Mouse (Mus musculus) intestine, postnatal 0 days (tissue): Measurements from ENCODE around the gene Mrps17. TPM values are rescaled to one million over a fixed set of nuclear protein-coding genes. Genes with fewer than 3 reads are reported as not detected.

ENCODE experiments used
- ATAC-seq: fragments of 200-750 bp; cut with Nextera tagmentation; 2 replicates; pipeline ENCODE4 v1.8.0; 2017; ENCODE audit warnings: mild to moderate bottlenecking, moderate TSS enrichment, moderate library complexity
- H3K27ac ChIP-seq: fragments of 300-500 bp; sonication (generic); 2 replicates; pipeline ENCODE4 v1.5.1; 2014; ENCODE audit warnings: mild to moderate bottlenecking, low read depth, low read length, moderate library complexity
- H3K27me3 ChIP-seq: fragments of 300-500 bp; sonication (generic); replicated peaks from 2 replicates; pipeline ENCODE4 v1.6.1; 2014; ENCODE audit warnings: low read length, mixed read lengths; ENCODE audit not compliant: control insufficient read depth, insufficient read depth
- H3K36me3 ChIP-seq: fragments of 300-500 bp; sonication (generic); 2 replicates; pipeline ENCODE4 v1.6.1; 2014; ENCODE audit warnings: mild to moderate bottlenecking, moderate library complexity; ENCODE audit not compliant: control insufficient read depth, insufficient read depth
- H3K4me1 ChIP-seq: fragments of 300-500 bp; sonication (generic); replicated peaks from 2 replicates; pipeline ENCODE4 v1.6.1; 2014; ENCODE audit warnings: antibody characterized with exemption, low read length, mixed read lengths; ENCODE audit not compliant: control insufficient read depth, insufficient read depth
- H3K4me2 ChIP-seq: fragments of 300-500 bp; sonication (generic); replicated peaks from 2 replicates; pipeline ENCODE4 v1.6.1; 2014; ENCODE audit warnings: low read depth, mild to moderate bottlenecking, moderate library complexity
- H3K4me3 ChIP-seq: fragments of 300-500 bp; sonication (generic); 2 replicates; pipeline ENCODE4 v1.5.1; 2014; ENCODE audit warnings: low read depth, low read length
- H3K9ac ChIP-seq: fragments of 300-500 bp; sonication (generic); 2 replicates; pipeline ENCODE4 v1.6.1; 2014; ENCODE audit warnings: mild to moderate bottlenecking, low read depth, low read length
- H3K9me3 ChIP-seq: fragments of 300-500 bp; sonication (generic); 2 replicates; pipeline ENCODE4 v1.6.1; 2016; ENCODE audit warnings: mixed run types; ENCODE audit not compliant: control insufficient read depth
- CTCF ChIP-seq: sonication (generic); IDR thresholded peaks from 2 replicates; pipeline ENCODE4 v1.5.1; 2016; ENCODE audit warnings: low read depth, mild to moderate bottlenecking, control low read depth, antibody characterized with exemption, moderate library complexity
- WGBS: fragments of 180-500 bp; shearing (Covaris S2); extraction: QIAGEN DNeasy Blood & Tissue Kit; methylation state at CpG from one replicate; pipeline ENCODE4 v1.1.7; 2014; 5-methylcytosine and 5-hydroxymethylcytosine counted together
- polyA plus RNA-seq: library from polyadenylated mRNA; unstranded; fragments of >200 nt; fragmentation: Nextera tagmentation; extraction: Ambion mirVana; gene quantifications from 2 replicates; pipeline ENCODE4 v1.2.1, GENCODE M21; 2015

The Mrps17 gene
- polyA plus RNA-seq, 1 experiment from 2014 or later = 115 TPM

- Histone ChIP-seq H3K9ac (no peak overlapping the region), H3K27ac (no peak overlapping the region), H3K4me1 (no peaks in the 10 kb centered on the region), H3K36me3 (no peaks in the 10 kb centered on the region), H3K4me2 (no peak overlapping the region), H3K27me3 (no peaks in the 10 kb centered on the region), H3K4me3 (no peak overlapping the region), H3K9me3 (no peaks in the 10 kb centered on the region)
- ATAC-seq = no peak
- no peak for TF ChIP-seq CTCF
- 78% methylated on average over 7 of the region's 7 CpGs for WGBS
These were observed 27.7 kb upstream of the Mrps17 start for GRCm38 (mm10) chr5:129687621-129688020.

DNA sequence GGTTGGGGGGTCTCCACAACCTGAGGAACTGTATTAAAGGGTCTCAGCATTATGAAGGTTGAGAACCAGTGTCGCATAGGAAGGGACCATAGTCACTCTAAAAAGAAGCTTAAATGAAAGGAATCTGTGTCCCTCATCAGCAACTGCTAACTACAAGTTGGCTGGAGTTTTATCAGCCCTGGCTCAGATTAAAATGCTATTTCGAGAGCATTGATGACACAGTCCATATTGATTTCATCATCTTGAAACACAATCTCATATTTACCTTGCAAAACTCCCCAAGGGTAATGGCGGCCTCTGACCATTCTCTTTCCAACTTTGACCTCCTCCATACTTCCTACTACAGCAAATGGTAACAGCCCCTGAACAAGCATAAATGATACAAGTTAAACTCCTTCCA is 24.8 kb upstream of the Mrps17 start:
- ATAC-seq = no peak
- H3K36me3 ChIP-seq = no peaks in the 10 kb centered on the region
- no peak for TF ChIP-seq CTCF
- WGBS = 68% methylated on average over 3 of the region's 3 CpGs
- H3K27ac ChIP-seq = no peak overlapping the region
- no peaks in the 10 kb centered on the region for H3K27me3 ChIP-seq
- no peak overlapping the region for H3K4me3 ChIP-seq
- H3K9ac ChIP-seq = no peak overlapping the region
- no peak overlapping the region for H3K4me2 ChIP-seq
- no peaks in the 10 kb centered on the region for H3K9me3 ChIP-seq
- no peaks in the 10 kb centered on the region for H3K4me1 ChIP-seq

- Histone ChIP-seq H3K27ac (no peak overlapping the region), H3K4me2 (no peak overlapping the region), H3K4me3 (no peak overlapping the region), H3K4me1 (no peaks in the 10 kb centered on the region), H3K9me3 (no peaks in the 10 kb centered on the region), H3K9ac (no peak overlapping the region), H3K27me3 (no peaks in the 10 kb centered on the region; the same call in 1 of the 2 replicates), H3K36me3 (no peaks in the 10 kb centered on the region)
- WGBS = 38% methylated on average over 2 of the region's 2 CpGs
- no peak for ATAC-seq
- TF ChIP-seq CTCF = no peak
These were observed 14.8 kb upstream of the Mrps17 start for GRCm38 (mm10) chr5:129700506-129700905.

DNA sequence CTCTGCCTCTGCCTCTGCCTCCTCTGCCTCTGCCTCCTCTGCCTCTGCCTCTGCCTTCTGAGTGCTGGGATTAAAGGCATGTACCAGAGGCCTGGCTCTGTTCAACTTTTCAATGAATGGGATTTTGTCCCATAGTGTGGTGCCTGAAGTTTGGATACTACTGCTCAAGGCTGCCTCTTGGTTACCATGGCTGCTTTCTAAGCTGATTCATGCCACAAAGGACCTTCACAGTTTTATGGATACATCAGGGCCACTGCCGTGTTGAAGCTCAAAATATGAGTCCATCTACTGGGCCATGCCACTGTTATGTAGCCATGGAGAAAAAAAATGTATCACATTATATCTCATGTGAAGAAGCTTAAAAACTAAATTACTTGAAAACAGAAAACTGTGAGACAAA is 13.6 kb upstream of the Mrps17 start:
- H3K36me3 ChIP-seq = no peaks in the 10 kb centered on the region
- no peak overlapping the region for H3K9ac ChIP-seq
- WGBS = 82% methylated on average over 1 of the region's 1 CpGs
- no peaks in the 10 kb centered on the region for H3K9me3 ChIP-seq
- no peaks in the 10 kb centered on the region; the same call in 1 of the 2 replicates for H3K27me3 ChIP-seq
- H3K4me1 ChIP-seq = no peaks in the 10 kb centered on the region
- TF ChIP-seq CTCF = no peak
- no peak overlapping the region for H3K27ac ChIP-seq
- H3K4me3 ChIP-seq = no peak overlapping the region
- no peak overlapping the region for H3K4me2 ChIP-seq
- no peak for ATAC-seq

DNA sequence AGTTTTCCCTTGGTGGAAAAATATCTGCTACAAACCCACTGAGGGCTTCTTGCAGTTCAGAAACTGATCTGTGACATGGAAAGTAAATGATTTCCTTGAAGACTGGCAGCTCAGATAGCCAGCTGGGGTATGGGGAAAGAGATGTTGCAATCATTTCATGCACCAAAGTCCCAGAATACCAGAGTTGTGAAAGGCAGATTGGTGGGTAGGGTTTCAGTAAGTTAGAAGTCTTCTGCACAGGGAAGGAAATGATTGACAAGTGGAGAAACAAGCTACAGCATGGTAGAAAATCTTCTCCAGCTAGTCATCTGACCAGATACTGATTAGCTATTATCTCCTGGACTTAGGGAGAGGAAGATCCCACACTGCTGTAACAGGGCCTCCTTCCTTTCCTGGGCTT is 11.9 kb upstream of the Mrps17 start:
- TF ChIP-seq CTCF = no peak
- no peaks in the 10 kb centered on the region for H3K4me1 ChIP-seq
- ATAC-seq = no peak

DNA sequence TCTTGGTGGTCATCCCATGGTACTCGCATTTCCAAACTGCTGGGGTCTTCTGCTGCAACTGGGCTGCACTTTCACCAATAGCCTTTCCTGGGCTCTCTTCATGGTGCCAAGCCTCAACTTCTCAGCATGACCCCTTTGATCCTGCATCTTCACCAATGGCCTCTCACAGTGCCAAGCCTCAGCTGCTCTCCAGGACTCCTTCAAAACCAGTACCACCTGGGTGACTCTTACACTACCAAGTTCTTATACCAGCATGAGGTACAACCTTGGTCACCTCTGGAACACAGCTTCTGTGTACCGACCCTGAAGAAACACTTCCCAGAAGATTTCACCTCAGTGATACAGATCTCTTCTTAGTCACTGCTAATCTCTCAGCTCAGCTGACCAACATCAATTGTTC is 6.9 kb upstream of the Mrps17 start, which contains the start of gene Sept14:
Gene Sept14, minus strand, starts transcription at position 101 of the 400 bp plus-strand sequence.
- no peaks in the 10 kb centered on the region for H3K4me1 ChIP-seq
- H3K36me3 ChIP-seq = no peaks in the 10 kb centered on the region
- H3K27ac ChIP-seq = no peak within 1 kb of the TSS
- H3K4me3 ChIP-seq = no peak within 1 kb of the TSS
- H3K27me3 ChIP-seq = no peaks in the 10 kb centered on the region
- H3K9me3 ChIP-seq = no peaks in the 10 kb centered on the region
- H3K9ac ChIP-seq = no peak within 1 kb of the TSS
- WGBS = 55% methylated on average over 2 of the region's 2 CpGs
- TF ChIP-seq CTCF = no peak
- H3K4me2 ChIP-seq = no peak within 1 kb of the TSS
- no peak for ATAC-seq

More for the DNA sequence above, 11.9 kb upstream of the Mrps17 start:
- H3K36me3 ChIP-seq = no peaks in the 10 kb centered on the region
- H3K9me3 ChIP-seq = no peaks in the 10 kb centered on the region
- no peak overlapping the region for H3K27ac ChIP-seq
- no peak overlapping the region for H3K9ac ChIP-seq
- H3K27me3 ChIP-seq = no peaks in the 10 kb centered on the region; the same call in 1 of the 2 replicates
- H3K4me2 ChIP-seq = no peak overlapping the region
- no peak overlapping the region for H3K4me3 ChIP-seq

GRCm38 (mm10) chr5:129717016-129717415 is 1.7 kb downstream of the Mrps17 start:
- H3K27ac ChIP-seq = no peak overlapping the region
- 75% methylated on average over 9 of the region's 9 CpGs for WGBS
- no peak overlapping the region for H3K9ac ChIP-seq
- peaks cover 5% of the 10 kb centered on the region; the same call in 1 of the 2 replicates for H3K4me1 ChIP-seq
- no peak for ATAC-seq
- H3K27me3 ChIP-seq = no peaks in the 10 kb centered on the region
- no peak overlapping the region for H3K4me3 ChIP-seq
- no peak overlapping the region for H3K4me2 ChIP-seq
- peaks cover 27% of the 10 kb centered on the region; the same call in 1 of the 2 replicates for H3K36me3 ChIP-seq
- H3K9me3 ChIP-seq = no peaks in the 10 kb centered on the region
- peak; percentile 44 for TF ChIP-seq CTCF
